Mouse (Mus musculus): ENCODE data around the gene 2310022B05Rik.

2310022B05Rik gene

DNA sequence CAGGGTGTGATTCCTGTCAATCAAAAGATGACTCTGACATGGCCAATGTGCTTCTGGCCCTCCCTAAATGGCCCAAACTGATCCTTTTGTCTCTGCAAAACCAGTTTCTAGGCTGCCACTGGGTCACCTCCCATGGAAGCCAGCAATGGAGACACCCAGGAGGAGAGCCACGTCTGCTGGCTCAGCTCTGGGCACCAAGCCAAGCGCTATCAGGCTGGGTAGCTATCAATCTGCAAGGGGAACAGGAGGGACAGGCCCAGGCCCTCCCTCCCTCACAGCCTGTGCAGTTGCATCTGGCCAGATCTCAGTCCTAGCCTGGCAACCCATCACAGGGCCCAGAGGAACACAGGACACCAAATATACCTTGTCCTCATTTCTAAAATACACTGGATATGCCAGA is 4.8 kb downstream of the 2310022B05Rik start:
- peak; percentile 45 for DNase-seq

DNA sequence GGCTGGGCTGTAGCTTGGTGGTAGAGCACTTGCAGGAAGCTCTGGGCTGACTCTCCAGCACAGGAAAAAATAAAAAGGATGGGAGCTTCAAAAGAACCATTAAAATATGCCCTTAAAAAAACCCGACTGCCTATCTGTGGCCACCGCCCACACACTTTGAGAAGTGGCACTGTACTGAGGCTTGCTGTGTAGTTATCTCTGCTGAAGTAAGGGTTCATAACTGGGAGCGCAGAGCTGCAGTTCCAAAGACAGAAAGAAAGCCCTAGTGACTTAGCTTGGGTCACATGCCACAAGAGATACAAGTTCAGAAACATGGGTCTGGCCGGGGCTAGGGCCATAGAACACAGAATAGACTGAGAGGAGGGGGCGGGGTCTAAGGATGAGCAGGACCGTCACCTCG is 5.2 kb downstream of the 2310022B05Rik start:
- DNase-seq, result no peak

DNA sequence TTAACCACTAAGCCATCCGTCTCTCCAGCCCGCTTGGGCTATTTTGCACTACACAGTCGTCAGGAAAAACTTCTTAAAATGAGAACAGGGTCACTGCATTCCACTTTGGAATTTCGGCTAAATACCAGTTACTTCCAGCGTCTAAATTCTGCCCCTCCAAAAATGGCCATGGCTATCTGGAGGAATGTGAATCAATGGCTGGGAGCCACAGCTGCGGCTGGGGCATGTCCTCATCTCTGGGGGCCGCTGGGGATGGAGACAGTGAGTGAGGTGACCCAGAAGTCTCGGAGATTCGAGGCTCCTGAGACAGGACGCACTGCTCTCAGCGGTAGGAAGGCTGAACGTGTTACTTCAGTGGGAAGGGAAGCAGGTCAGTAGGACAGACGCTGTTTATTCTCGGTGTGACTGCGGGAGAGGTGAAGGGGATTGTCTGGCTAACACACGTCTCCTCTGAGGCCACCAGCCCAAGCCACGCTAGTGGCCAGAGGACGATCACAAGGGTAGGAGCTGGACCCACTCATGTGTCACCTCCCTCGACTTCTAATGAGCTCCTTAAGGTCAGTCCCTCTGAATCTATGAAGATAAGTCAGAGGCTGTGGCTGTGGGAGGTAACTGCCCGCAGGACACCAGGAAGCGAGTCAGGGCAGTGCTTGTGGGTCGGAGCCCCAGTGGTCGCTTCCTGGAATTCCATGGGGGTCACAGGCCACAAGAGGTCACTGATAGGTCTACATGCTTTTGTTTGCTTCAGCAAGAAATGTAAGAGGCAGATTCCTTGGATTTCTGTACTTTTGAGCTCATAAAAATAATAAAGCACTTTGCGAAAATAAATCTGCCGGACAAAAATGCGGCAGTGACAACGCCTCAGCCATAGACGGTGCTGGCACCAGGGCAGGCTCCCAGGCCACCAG is 9.3 kb downstream of the 2310022B05Rik start:
- DNase-seq, result peak; percentile 26

DNA sequence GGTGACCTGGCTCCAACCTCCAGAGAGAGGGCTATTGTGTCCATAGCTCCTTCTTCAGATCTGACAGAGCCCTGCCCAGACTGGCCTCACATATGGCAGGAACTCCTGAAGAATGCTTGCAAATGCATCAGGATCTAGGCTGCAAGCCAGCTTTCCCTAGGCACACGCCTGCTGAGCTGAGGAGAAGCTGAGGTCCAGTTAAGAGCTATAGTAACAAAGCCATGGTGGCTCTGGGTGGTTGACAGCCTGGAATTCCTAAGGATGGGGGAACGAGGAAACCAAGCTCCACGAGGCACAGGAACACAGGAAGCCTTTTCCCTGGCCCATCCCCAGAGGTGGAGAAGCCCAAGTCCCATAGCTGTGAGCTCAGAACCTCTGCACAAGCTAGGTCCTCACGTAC is 10.6 kb downstream of the 2310022B05Rik start:
- DNase-seq, result no peak

DNA sequence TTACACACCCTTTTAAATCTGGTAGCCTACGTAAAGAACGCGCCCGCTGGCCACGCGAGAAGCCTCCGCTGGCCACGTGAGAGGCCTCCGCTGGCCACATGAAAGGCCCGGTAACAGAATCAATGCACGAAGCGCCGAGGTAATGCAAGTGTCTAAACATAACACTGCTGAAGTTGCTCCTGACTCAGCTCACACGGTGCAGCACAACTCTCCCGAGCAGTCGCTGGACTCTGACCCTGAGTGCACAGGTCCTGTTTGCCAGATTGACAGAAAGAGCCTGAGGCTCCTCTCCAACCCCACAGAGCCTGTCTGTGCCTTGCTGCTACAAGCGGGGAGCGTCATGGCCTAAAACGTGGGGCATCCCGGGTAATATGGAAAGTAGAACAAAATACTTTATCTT is 11.4 kb downstream of the 2310022B05Rik start:
- DNase-seq, result peak; percentile 74

DNA sequence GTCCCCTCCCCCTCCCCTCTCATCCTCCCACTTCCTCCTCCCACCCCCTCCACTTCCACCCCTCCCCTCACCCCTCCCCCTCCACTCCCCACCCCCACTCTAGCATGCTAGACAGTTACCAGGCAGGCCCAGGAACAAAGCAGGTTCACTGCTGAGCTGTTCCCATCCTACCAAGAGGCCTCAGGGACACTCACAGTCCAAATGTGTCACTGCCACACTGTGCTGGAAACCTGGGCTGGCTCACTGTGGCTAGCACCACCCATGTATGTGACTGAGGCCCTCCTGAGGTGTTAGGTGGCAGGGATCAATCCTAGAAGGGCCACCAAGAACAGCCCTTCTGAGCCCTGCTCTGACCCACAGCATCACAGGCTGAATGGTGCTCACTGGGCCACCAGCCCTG is 14.9 kb downstream of the 2310022B05Rik start:
- DNase-seq, result no peak

DNA sequence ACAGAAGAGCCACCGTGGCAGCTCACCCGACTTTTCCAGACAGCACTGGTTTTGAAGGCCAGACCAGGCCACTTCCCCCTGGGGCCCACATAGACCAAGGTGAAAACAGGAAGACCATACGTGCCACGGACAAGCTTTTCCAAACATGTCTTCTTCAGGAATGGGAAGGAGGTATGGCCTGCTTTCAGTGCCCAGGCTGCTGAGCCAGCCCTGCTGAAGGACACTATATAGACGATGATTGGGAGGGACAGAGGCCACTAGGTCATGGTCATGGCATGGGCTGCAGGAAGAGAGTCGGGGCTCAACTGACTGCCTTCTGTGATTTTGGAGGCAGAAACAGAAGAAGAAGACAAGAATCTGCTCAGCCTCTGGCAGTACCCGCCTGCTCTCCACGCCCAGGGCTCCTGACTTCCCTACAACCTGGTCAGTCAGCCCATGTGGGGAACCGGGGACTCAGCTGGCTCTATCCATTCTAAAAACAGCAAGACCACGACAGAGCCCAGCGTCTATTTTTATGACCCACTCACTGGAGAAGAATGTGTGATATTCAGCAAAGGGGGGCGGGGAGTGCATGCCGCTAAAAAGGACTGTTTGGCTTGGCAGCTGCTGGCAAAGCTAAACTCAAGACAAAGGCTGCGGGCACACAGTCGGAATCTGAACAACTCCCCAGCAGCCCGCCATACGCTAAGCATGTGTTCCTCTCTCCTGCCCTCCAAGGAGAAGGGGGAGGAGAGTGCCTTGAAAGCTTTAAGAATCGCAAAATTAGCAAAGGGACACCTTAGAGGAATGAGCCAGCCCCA is 19.4 kb downstream of the 2310022B05Rik start:
- peak; percentile 45 for DNase-seq

DNA sequence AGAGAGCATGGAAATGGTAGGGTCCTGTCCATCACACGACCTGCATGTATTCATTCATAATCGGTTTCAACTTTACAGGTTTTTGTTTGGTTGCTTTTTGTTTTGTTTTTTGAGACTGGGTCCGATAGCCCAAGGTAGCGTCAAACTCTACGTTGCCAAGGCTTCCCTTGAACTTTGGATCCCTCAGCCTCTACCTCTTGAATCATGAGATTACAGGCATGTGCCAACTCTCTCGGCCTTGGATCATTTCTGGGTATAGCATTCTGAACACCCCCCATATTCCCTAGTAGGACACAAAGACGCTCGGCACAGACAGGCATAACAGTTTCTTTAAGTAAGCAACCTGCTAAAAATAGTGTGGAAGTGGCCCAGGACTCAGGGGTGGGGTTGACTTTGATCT is 21.6 kb downstream of the 2310022B05Rik start:
- DNase-seq, result no peak

DNA sequence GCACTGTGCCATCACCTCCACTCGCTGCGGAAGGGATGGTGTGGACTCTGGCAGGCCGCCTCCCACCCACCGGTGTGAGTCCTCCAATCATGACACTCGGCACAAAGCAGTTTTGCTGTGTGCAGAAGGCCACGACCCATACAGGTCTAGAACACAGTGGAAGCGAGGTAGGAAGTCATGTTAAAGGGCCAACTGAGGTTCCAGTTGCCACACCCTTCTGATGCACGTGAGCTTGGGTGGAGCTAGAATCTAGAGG is 28.0 kb downstream of the 2310022B05Rik start:
- no peak for DNase-seq

DNA sequence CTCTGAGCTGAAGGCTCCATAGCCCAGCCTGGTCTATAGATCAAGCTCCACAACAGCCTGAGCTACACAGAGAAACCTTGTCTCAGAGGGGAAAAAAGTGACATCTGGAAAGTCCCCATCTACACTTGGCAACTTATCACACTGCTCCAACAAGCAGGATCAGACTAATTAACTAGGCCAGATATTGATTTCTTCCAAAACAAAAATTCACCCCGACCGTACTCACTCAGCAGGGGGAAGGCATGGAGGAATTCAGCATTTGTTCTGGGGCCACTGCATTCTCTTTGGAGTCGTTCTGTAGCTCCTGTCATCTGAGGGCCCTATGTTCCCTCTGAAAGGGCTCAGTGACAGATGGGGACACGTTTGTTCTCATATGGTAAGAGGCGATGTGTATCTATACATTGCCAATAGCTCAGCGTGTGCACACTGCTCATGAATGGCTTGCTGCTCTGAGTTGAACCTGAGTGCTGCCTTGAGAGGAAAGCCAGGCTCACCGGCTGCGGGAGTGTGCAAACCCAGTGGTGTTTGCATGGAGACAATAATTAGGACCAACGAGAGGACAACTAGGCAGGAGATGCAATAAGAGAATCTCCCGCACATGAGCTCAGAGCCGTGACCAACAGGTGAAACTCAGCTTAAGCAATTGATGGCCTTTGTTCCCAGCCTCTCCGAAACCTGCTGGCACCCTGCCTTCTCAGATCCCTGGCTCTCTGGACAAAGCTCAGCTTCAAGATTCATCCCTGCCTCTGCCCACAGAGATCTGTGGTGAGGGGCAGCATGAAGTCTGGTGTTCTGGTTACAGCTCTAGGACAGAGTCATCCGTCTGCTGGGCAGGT is 28.5 kb downstream of the 2310022B05Rik start:
- peak; percentile 38 for DNase-seq

DNA sequence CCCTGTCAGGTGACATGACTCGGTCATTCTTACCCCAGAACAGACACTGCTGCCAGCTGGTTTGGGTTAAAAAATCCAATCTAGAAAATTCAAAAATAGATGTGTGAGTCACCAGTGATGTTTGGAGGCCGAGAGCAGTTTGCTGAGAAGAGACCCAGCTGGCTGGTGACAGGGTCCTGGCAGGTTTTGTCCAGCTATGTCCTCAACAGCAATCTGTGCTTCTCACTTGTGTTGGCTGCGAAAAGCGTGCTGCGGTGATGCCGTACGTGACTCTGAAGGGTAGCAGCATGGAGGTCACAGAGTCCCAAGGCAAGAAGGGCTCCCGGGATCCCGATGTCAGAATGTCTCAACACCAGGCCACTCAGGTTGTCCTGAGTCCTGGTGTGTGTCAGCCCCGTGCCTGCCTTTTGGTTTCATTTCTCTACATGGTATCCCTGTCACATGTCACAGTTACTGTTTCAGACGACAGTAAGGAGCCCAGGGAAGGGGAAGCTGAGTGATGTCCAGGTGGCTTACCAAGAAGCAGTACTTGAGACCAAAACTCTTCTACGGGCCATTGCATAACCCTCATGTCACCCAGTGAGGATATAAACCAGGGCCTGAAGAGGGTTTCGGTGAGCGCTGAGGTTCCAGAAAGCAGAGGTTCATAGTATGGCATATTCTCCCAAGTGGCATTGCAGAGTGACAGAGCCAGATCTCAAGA is 30.0 kb downstream of the 2310022B05Rik start:
- peak; percentile 40 for DNase-seq

DNA sequence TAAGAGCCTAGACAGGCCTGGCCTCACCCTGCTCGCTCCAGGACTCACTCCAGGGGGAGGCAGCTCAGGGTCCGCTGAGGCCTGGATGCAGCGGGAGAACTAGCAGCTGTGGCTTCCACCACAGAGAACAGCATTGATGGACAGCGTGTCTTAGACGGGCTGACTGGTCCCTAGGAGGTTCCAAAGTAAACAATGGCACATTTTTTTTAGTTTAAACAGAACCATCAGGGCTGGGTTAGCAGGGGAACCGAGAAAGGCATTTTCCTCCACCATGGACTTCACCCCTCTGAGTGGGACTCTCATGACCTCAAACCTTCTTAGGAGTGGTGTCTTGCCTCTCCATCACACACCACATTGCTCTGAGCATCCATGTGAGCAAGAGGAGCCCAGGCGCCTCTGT is 31.2 kb downstream of the 2310022B05Rik start:
- DNase-seq, result no peak

DNA sequence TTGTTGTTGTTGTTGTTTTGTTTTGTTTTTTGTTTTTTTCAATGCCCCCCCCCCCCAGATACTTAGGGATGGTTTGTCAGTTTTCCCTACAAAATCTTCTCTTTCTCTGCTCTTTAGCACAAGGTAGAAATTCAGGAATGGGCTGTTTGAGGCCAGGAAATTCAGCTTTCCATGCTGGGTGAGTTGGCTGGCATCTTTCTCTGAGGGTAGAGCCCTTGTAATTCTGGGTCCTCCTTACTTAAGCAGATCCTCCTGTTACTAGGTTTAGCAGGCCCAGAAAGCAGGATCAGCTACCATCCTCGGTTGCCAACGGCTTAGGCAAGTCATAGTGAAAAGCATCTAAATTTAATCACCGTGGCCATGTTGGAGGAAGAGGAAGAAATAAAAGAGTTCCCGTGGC is 32.3 kb downstream of the 2310022B05Rik start:
- DNase-seq, result no peak

DNA sequence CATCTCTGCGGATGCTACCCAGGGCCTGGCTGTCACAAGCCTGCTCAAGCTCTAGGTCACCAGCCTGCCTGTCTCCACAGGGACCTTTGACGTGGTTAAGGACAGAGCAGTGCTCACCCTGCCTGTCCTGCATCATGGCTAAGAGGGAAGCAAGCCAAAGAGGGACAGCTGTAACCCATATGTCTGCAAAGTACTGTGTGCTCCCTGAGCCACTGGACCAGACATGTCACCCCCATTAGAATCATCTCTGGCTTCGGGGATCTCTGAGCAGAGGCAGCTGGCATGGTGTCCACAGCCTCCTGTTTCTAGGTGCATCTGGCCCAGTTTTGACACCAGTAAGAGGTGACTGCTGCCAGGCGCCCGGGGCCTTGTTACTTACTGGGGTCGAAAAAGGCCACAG is 32.7 kb downstream of the 2310022B05Rik start:
- no peak for DNase-seq

DNA sequence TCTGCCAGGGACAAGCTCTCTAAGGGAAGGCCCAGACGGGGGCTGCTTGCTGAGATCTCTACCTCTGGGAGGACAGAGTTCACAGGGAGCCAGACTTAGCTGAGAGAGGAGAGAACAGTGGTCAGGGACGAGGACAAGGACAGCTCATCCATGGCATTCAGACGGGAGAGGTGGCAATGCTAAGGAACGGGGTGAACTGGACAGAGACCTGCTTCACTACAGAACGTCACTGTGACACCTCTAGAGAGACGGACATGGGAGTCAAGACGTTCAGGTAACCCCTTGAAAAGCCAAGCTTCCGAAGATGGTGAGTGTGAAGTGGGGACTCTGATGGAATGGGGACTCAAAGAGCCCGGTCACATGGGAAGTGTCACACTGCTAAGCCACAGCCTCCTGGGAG is 36.9 kb downstream of the 2310022B05Rik start:
- no peak for DNase-seq

DNA sequence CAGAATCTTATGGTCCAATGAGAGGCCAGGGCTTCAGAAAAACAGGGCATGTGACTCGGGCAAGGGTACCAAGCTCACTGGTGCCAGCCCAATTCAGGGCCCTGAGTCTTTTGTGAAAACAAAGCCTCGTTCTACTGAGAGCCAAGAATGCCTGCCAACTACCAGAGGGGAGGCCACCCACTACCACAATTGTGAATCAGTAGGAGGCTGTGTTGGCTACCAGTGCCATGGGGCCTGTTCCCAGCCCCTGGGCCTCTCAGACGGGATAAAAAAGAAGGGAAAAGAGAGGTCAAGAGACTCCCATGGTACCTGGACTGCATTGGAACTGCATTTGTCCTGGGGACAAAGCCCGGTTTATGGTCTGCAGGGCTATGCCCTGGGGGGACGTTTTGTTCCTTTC is 41.9 kb downstream of the 2310022B05Rik start:
- DNase-seq, result no peak

DNA sequence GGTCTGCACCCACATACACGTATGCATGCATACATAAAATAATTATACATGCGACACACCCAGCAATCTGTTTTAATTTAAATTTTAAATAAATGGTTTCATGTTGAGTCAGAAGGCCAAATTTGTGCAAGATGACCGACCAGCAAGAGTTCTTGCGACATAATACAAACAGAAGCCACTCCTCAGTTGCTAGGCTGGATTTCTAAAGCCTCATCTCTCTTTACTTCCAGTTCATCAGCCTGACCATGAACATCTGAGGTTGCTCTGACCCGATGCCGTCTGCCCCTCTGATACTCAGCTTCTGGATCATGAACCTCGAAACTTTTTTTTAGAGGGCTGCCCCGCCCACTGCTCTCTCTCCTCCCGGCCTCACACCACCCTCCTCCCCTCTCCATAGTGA is 44.9 kb downstream of the 2310022B05Rik start:
- no peak for DNase-seq

DNA sequence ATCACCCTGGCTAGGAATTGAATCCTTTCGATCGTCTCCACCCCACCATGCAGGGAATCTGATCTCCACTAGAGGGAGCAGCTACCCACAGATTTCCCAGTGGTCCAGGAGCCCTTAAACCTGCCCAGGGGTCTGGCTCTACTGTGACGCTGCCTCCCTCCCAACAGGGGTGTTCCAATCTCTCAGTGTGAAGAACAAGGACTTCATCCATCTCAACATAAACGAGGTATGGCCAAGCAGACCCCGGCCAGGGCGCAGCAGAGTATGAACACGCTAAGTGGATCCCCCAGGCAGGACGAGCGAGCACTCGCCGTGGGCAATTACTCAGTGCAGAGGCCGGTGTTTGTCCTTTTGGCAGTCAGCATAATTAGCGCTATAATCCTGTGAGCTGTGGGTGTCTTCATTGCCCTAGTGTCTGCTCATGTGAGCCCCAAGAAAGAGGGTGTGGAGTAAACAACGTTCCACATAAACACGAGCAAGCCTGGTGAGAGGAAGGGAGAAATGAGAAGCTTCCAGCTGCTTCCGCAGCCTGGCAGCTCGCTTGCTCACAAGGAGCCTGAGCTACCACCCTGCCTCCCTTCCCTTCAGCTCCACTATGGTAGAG is 45.8 kb downstream of the 2310022B05Rik start:
- DNase-seq, result peak; percentile 81

DNA sequence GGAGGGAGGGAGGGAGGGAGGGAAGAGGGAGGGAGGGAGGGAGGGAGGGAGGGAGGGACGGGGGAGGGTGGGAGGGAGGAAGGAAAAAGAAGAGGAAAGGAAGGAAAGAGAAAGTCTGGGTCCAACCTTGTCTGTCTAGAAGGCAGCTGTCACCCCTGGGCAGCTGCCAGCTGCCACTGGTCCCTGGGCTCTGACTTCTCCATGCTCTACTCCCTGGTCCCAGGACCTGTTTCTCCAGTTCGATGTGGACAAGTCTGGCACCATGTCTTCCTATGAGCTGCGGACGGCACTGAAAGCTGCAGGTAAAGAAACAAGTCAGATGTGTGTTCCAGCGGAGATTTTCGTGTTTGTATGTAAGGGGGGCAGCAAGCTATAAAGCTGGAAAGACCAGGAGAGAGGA is 48.8 kb downstream of the 2310022B05Rik start:
- DNase-seq, result no peak

DNA sequence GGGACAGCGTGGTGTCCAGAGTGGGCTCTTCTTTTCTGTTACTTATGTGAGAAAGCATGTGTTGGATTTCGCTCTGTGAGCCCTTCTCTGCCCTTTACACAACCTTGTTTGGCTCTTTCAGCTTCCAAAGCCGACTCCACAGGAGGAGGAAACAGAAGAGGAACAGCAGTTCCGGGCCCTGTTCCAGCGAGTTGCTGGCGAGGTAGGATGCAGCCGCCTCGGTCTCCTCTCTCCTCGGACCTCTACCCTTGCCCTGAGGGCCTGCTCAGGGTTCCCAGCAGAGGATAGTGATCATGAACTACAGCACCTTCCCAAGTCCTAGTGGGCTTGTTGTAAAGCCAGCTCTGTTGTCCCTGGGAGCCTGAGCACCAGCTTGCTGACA is 54.2 kb downstream of the 2310022B05Rik start:
- no peak for DNase-seq

DNA sequence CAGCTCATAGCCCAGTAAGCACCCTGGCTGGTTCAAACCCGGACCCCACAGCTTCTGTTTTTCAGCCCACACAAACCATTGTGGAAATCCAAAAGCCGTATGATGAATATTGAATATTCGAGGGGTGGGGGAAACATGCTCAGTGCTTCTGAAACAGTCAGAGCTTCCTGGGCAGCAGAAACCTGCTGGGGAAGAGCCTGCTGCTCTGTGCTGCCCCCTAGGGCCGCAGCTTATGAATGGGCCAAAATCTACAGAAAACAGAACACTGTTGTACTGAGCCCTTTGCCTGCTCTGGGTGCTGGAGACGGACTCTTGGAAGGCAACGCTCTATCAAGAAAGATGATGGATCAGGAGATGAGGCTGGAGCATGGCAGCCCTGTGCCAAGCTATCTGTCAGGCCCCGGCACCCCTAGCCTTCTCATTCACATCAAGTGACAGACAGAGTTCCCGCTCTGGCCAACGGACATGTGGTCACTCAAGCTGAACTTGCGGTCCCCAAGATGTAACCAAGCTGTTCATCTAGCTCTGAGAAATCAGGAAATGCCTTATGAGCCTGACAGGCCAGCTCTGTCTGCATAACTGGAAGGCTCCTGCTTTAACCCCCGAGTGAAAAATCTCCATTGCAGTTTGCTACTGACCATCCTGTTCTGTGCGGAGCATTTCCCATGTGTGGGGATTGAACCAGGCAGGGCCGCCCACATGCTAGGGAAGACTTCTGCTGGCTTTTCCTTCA is 54.8 kb downstream of the 2310022B05Rik start:
- peak; percentile 19 for DNase-seq

DNA sequence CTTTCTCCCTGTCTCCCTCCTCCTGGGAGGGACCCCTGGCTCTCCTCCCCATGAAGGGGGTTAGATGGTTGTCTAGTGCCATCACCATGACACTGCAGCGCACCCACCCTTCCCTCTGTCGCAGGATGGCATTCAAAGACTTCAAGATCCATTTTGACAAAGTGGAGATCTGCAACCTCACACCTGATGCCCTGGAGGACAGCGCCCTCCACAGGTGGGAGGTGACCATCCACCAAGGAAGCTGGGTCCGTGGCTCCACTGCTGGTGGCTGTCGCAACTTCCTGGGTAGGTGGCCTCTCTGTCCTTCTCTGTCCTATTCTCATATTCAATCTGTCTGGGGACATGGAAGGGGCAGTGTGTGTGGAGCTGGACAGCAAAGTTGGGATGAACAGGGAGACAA is 59.1 kb downstream of the 2310022B05Rik start:
- DNase-seq, result no peak

All from kidney, adult 18-20 months (tissue).